Mouse (Mus musculus) lung, embryonic 15.5 days (tissue): ENCODE results near the gene Vps54. TPM values are rescaled to one million over a fixed set of nuclear protein-coding genes. Genes with fewer than 3 reads are reported as not detected.

Source experiments
- ATAC-seq: fragments of 200-750 bp; cut with Nextera tagmentation; 2 replicates; pipeline ENCODE4 v1.8.0; 2017; ENCODE audit warnings: moderate number of reproducible peaks, borderline replicate concordance; ENCODE audit not compliant: low FRiP score, low TSS enrichment; ENCODE audit errors: extremely low read depth
- H3K27ac ChIP-seq: fragments of 300-500 bp; sonication (generic); 2 replicates; pipeline ENCODE4 v1.5.1; 2015; ENCODE audit warnings: moderate library complexity, mild to moderate bottlenecking, inconsistent platforms
- H3K27me3 ChIP-seq: fragments of 300-500 bp; sonication (generic); 2 replicates; pipeline ENCODE4 v1.6.1; 2015; ENCODE audit warnings: inconsistent platforms
- H3K36me3 ChIP-seq: fragments of 300-500 bp; sonication (generic); 2 replicates; pipeline ENCODE4 v1.6.1; 2015; ENCODE audit warnings: inconsistent platforms
- H3K4me1 ChIP-seq: fragments of 300-500 bp; sonication (generic); 2 replicates; pipeline ENCODE4 v1.6.1; 2015; ENCODE audit warnings: inconsistent platforms
- H3K4me2 ChIP-seq: fragments of 300-500 bp; sonication (generic); 2 replicates; pipeline ENCODE4 v1.6.1; 2015; ENCODE audit warnings: inconsistent platforms, mild to moderate bottlenecking, moderate library complexity
- H3K4me3 ChIP-seq: fragments of 300-500 bp; sonication (generic); 2 replicates; pipeline ENCODE4 v1.5.1; 2015; ENCODE audit warnings: mild to moderate bottlenecking, inconsistent platforms
- H3K9ac ChIP-seq: fragments of 300-500 bp; sonication (generic); 2 replicates; pipeline ENCODE4 v1.6.1; 2015; ENCODE audit warnings: inconsistent platforms
- H3K9me3 ChIP-seq: fragments of 300-500 bp; sonication (generic); 2 replicates; pipeline ENCODE4 v1.6.1; 2016; ENCODE audit warnings: inconsistent platforms
- WGBS: fragments of 180-500 bp; shearing (Covaris S2); methylation state at CpG from one replicate; pipeline ENCODE4 v1.1.7; 2015; 5-methylcytosine and 5-hydroxymethylcytosine counted together
- polyA plus RNA-seq: library from polyadenylated mRNA; unstranded; fragments of >200 nt; fragmentation: Nextera tagmentation; extraction: Ambion mirVana; gene quantifications from 2 replicates; pipeline ENCODE4 v1.2.1, GENCODE M21; 2015

Vps54 gene
- polyA plus RNA-seq, 1 experiment from 2014 or later = 13.6 TPM

- Histone ChIP-seq H3K4me1 (no peaks in the 10 kb centered on the region), H3K4me2 (no peak overlapping the region), H3K9ac (no peak overlapping the region), H3K27me3 (no peaks in the 10 kb centered on the region), H3K27ac (no peak overlapping the region), H3K36me3 (peaks cover 29% of the 10 kb centered on the region; the same call in 1 of the 2 replicates), H3K9me3 (no peaks in the 10 kb centered on the region), H3K4me3 (no peak overlapping the region)
- 63% methylated on average over 9 of the region's 9 CpGs for WGBS
- ATAC-seq = peak; percentile 46; the same call in 1 of the 2 replicates
Observed at GRCm38 (mm10) chr11:21313922-21314657, 75.0 kb downstream of the Vps54 start.

GRCm38 (mm10) chr11:21321577-21321976 is 82.5 kb downstream of the Vps54 start:
- no peak overlapping the region for H3K27ac ChIP-seq
- no peak overlapping the region for H3K9ac ChIP-seq
- H3K4me2 ChIP-seq = no peak overlapping the region
- H3K4me3 ChIP-seq = no peak overlapping the region
- WGBS = 16% methylated on average over 3 of the region's 3 CpGs
- H3K9me3 ChIP-seq = no peaks in the 10 kb centered on the region
- H3K36me3 ChIP-seq = peaks cover 31% of the 10 kb centered on the region
- H3K4me1 ChIP-seq = no peaks in the 10 kb centered on the region
- H3K27me3 ChIP-seq = no peaks in the 10 kb centered on the region
- ATAC-seq = no peak

DNA sequence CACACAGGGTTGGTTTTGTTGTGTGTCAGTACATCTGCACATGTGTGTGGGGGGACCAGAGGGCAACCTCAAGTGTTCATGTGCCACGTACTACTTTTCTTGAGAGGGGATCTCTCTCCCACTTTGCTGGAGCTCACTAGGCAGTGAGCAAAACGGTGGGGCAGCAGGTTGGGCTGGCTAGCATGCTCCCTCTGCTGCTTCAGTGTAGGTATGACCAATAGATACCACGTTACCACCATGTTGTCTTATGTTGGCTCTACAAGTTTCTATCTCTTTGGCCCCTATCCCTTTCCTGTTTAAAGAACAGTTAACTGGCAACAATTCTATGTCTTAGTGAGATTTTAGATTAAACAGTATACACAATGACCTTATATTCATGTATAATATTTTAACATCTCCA is 83.3 kb downstream of the Vps54 start:
- WGBS = 70% methylated on average over 3 of the region's 3 CpGs
- Histone ChIP-seq H3K4me1 (no peaks in the 10 kb centered on the region), H3K4me2 (no peak overlapping the region), H3K4me3 (no peak overlapping the region), H3K27me3 (no peaks in the 10 kb centered on the region), H3K9ac (no peak overlapping the region), H3K27ac (no peak overlapping the region), H3K9me3 (no peaks in the 10 kb centered on the region), H3K36me3 (peaks cover 37% of the 10 kb centered on the region)
- ATAC-seq = no peak

- Histone ChIP-seq H3K9me3 (no peaks in the 10 kb centered on the region), H3K4me3 (no peak overlapping the region), H3K27ac (no peak overlapping the region), H3K36me3 (peaks cover 44% of the 10 kb centered on the region), H3K9ac (no peak overlapping the region), H3K27me3 (no peaks in the 10 kb centered on the region), H3K4me1 (no peaks in the 10 kb centered on the region), H3K4me2 (no peak overlapping the region)
- 91% methylated on average over 5 of the region's 5 CpGs for WGBS
- no peak for ATAC-seq
Observed at GRCm38 (mm10) chr11:21325781-21326180, 86.7 kb downstream of the Vps54 start.

GRCm38 (mm10) chr11:21326770-21327169 is 87.7 kb downstream of the Vps54 start:
- Histone ChIP-seq H3K27me3 (no peaks in the 10 kb centered on the region), H3K9me3 (no peaks in the 10 kb centered on the region), H3K4me2 (no peak overlapping the region), H3K4me1 (no peaks in the 10 kb centered on the region), H3K9ac (no peak overlapping the region), H3K36me3 (peaks cover 46% of the 10 kb centered on the region), H3K4me3 (no peak overlapping the region), H3K27ac (no peak overlapping the region)
- 65% methylated on average over 2 of the region's 2 CpGs for WGBS
- no peak for ATAC-seq

DNA sequence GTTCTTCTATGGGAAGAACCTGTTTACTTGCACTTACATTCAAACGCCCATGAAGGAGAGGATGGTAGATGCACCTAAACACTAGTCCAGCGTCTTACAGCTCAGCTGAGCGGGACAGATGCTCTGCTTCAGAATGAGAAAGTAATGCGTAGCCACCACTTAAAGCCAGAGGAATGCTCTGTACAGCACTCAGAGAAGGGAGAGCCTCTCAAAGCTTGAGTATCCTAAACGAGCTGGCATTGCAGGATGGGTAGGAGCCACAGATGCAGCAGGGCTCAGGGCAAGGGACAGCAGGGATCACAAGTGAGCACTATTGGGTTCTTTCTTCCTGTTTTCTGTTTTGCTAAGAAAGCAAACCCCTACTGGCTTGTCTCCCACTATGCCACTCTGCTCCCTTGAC is 88.4 kb downstream of the Vps54 start:
- Histone ChIP-seq H3K27me3 (no peaks in the 10 kb centered on the region), H3K27ac (no peak overlapping the region), H3K4me2 (no peak overlapping the region), H3K36me3 (peaks cover 48% of the 10 kb centered on the region), H3K4me3 (no peak overlapping the region), H3K9me3 (no peaks in the 10 kb centered on the region), H3K4me1 (no peaks in the 10 kb centered on the region), H3K9ac (no peak overlapping the region)
- 0 out of 2 replicates have a peak, but pooled peaks have one; percentile 3 for ATAC-seq
- 77% methylated on average over 5 of the region's 5 CpGs for WGBS

GRCm38 (mm10) chr11:21328141-21328540 is 89.1 kb downstream of the Vps54 start:
- no peak for ATAC-seq
- H3K4me1 ChIP-seq = no peaks in the 10 kb centered on the region
- no peaks in the 10 kb centered on the region for H3K9me3 ChIP-seq
- no peak overlapping the region for H3K4me3 ChIP-seq
- H3K9ac ChIP-seq = no peak overlapping the region
- no peak overlapping the region for H3K4me2 ChIP-seq
- no peaks in the 10 kb centered on the region for H3K27me3 ChIP-seq
- no peak overlapping the region for H3K27ac ChIP-seq
- WGBS = 60% methylated on average over 5 of the region's 5 CpGs
- H3K36me3 ChIP-seq = peaks cover 54% of the 10 kb centered on the region

GRCm38 (mm10) chr11:21332639-21333295 is 93.7 kb downstream of the Vps54 start:
- peaks cover 33% of the 10 kb centered on the region for H3K36me3 ChIP-seq
- H3K4me2 ChIP-seq = no peak overlapping the region
- H3K27me3 ChIP-seq = no peaks in the 10 kb centered on the region
- ATAC-seq = no peak
- no peak overlapping the region for H3K27ac ChIP-seq
- 91% methylated on average over 5 of the region's 5 CpGs for WGBS
- H3K9me3 ChIP-seq = no peaks in the 10 kb centered on the region
- no peaks in the 10 kb centered on the region for H3K4me1 ChIP-seq
- no peak overlapping the region for H3K9ac ChIP-seq
- no peak overlapping the region for H3K4me3 ChIP-seq

- Histone ChIP-seq H3K27ac (no peak overlapping the region), H3K9ac (no peak overlapping the region), H3K4me3 (no peak overlapping the region), H3K36me3 (peaks cover 5% of the 10 kb centered on the region), H3K27me3 (no peaks in the 10 kb centered on the region), H3K9me3 (no peaks in the 10 kb centered on the region), H3K4me1 (no peaks in the 10 kb centered on the region), H3K4me2 (no peak overlapping the region)
- ATAC-seq = no peak
- WGBS = 83% methylated on average over 1 of the region's 1 CpGs
Observed at GRCm38 (mm10) chr11:21337855-21338254, 98.8 kb downstream of the Vps54 start.

GRCm38 (mm10) chr11:21339088-21339487 is 100.0 kb downstream of the Vps54 start:
- Histone ChIP-seq H3K36me3 (no peaks in the 10 kb centered on the region; the same call in 1 of the 2 replicates), H3K4me1 (no peaks in the 10 kb centered on the region)
- WGBS = 90% methylated on average over 4 of the region's 4 CpGs

DNA sequence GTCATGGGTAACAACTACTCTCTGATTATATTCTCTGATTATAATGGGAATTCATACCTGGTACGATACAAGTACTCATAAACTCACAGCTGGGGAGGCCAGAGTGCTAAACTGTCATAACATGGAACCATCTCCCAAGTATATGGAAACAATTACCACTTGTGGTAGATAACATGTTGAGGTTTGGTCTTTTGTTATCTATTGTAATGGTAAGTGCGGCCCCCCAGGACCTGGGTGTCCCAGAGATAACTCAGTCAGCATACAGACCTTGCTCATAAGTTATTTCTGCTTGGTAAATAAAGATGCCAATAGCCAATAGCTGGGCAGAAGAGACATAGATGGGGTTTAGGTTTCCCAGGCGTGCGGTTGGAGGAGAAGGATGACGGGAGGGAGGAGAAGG is 104.4 kb downstream of the Vps54 start:
- no peaks in the 10 kb centered on the region for H3K9me3 ChIP-seq
- H3K27me3 ChIP-seq = no peaks in the 10 kb centered on the region
- ATAC-seq = no peak
- no peaks in the 10 kb centered on the region for H3K4me1 ChIP-seq
- no peak overlapping the region for H3K27ac ChIP-seq
- peaks cover 6% of the 10 kb centered on the region for H3K36me3 ChIP-seq
- H3K4me3 ChIP-seq = no peak overlapping the region
- WGBS = 94% methylated on average over 5 of the region's 5 CpGs
- no peak overlapping the region for H3K9ac ChIP-seq
- H3K4me2 ChIP-seq = no peak overlapping the region

More at GRCm38 (mm10) chr11:21339088-21339487, 100.0 kb downstream of the Vps54 start:
- Histone ChIP-seq H3K9ac (no peak overlapping the region), H3K9me3 (no peaks in the 10 kb centered on the region), H3K27me3 (no peaks in the 10 kb centered on the region), H3K27ac (no peak overlapping the region), H3K4me3 (no peak overlapping the region), H3K4me2 (no peak overlapping the region)
- no peak for ATAC-seq

DNA sequence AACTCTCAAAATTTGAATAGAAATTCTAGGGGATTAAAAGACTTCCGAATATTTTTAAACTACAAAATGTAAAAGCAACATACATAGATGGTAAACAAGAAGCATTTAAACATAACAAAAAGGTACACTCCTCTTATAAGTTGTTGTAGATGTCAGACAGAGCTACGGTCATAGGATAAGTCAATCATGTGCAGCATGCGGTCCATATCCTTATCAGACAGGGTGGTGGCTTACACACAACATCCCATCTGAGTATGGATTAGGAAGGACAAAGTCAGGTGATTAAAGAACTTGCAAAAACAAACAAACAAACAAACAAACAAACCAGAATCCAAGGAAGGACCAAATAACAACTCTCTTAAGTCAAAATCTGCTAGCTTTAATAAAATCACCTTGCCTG is 106.9 kb downstream of the Vps54 start:
- H3K36me3 ChIP-seq = peaks cover 6% of the 10 kb centered on the region
- no peak for ATAC-seq

More for the DNA sequence above, 106.9 kb downstream of the Vps54 start:
- Histone ChIP-seq H3K4me2 (no peak overlapping the region), H3K4me3 (no peak overlapping the region), H3K9me3 (no peaks in the 10 kb centered on the region), H3K27me3 (no peaks in the 10 kb centered on the region), H3K4me1 (no peaks in the 10 kb centered on the region), H3K27ac (no peak overlapping the region), H3K9ac (no peak overlapping the region)
- WGBS = 90% methylated on average over 3 of the region's 3 CpGs
